Mouse (Mus musculus) ES-CJ7 (cell line): ENCODE measurements at regions not wholly inside any gene's neighbourhood (a gene's known extent, or its start where the extent isn't known, plus 50 kb on each side); places are given as distances from the start of the nearest gene placed in this dataset.
A peak's percentile ranks its signal among the peaks of the same experiment; 100 is the strongest.

Experiments
- DNase-seq: peaks from one replicate; pipeline ENCODE4 v3.0.0; 2011; ENCODE audit warnings: low read depth, low spot score

GRCm38 (mm10) chr17:93817656-93818055, 618.8 kb downstream of the Adcyap1 start:
- DNase-seq: peak; percentile 52
